Mouse (Mus musculus) heart, adult 9 months (tissue): ENCODE results near the gene Tas1r3.

Source experiments
- DNase-seq, 2 experiments: peaks; one replicate each; pipeline ENCODE4 v3.0.0; 2022; ENCODE audit warnings: low spot score in 2 of 2

Gene Tas1r3

GRCm38 (mm10) chr4:155863001-155863400 lies at the start of gene Tas1r3:
Tas1r3 (minus strand) TSS chr4:155863362.
- no peak for DNase-seq

GRCm38 (mm10) chr4:155908751-155909150 lies 45.6 kb upstream of the Tas1r3 start:
- DNase-seq: peak in 1 of 2 experiments; percentile 4

GRCm38 (mm10) chr4:155908281-155908680 lies 45.1 kb upstream of the Tas1r3 start:
- no peak for DNase-seq

GRCm38 (mm10) chr4:155907003-155907402 lies 43.8 kb upstream of the Tas1r3 start:
- no peak for DNase-seq

- DNase-seq: no peak
Observed at GRCm38 (mm10) chr4:155906125-155906524, 43.0 kb upstream of the Tas1r3 start.

GRCm38 (mm10) chr4:155905634-155906033 lies 42.5 kb upstream of the Tas1r3 start:
- no peak for DNase-seq

- peak in 1 of 2 experiments; percentile 0 for DNase-seq
Observed at GRCm38 (mm10) chr4:155904318-155905102, 41.3 kb upstream of the Tas1r3 start.

GRCm38 (mm10) chr4:155903246-155903645 lies 40.1 kb upstream of the Tas1r3 start:
- DNase-seq: peak in 1 of 2 experiments; percentile 0

- peak; percentile 32 to 47 for DNase-seq
Observed at GRCm38 (mm10) chr4:155901205-155901604, 38.0 kb upstream of the Tas1r3 start.

- no peak for DNase-seq
Observed at GRCm38 (mm10) chr4:155899355-155899754, 36.2 kb upstream of the Tas1r3 start.

- no peak for DNase-seq
Observed at GRCm38 (mm10) chr4:155898318-155898717, 35.2 kb upstream of the Tas1r3 start.

GRCm38 (mm10) chr4:155896461-155896860 lies 33.3 kb upstream of the Tas1r3 start:
- DNase-seq: peak in 1 of 2 experiments; percentile 2

GRCm38 (mm10) chr4:155895826-155896225 lies 32.7 kb upstream of the Tas1r3 start:
- peak in 1 of 2 experiments; percentile 19 for DNase-seq

GRCm38 (mm10) chr4:155895216-155895615 lies 32.1 kb upstream of the Tas1r3 start:
- peak; percentile 78 to 79 for DNase-seq

- peak; percentile 88 to 89 for DNase-seq
Observed at GRCm38 (mm10) chr4:155894311-155894881, 31.2 kb upstream of the Tas1r3 start.

- DNase-seq: peak in 1 of 2 experiments; percentile 10
Observed at GRCm38 (mm10) chr4:155893212-155893690, 30.1 kb upstream of the Tas1r3 start.

GRCm38 (mm10) chr4:155892438-155893211 lies 29.5 kb upstream of the Tas1r3 start:
- DNase-seq: no peak

GRCm38 (mm10) chr4:155892017-155892416 lies 28.9 kb upstream of the Tas1r3 start:
- DNase-seq: peak; percentile 74 to 83

GRCm38 (mm10) chr4:155891551-155892001 lies 28.4 kb upstream of the Tas1r3 start, which contains the start of the genes Pusl1 and Acap3:
Pusl1 (minus strand) TSS chr4:155891781.
Acap3 (plus strand) TSS chr4:155891822.
- DNase-seq: peak; percentile 93 to 96

GRCm38 (mm10) chr4:155891011-155891471 lies 27.9 kb upstream of the Tas1r3 start:
- DNase-seq: no peak

- DNase-seq: no peak
Observed at GRCm38 (mm10) chr4:155889316-155889715, 26.2 kb upstream of the Tas1r3 start.

GRCm38 (mm10) chr4:155888181-155888580 lies 25.0 kb upstream of the Tas1r3 start:
- DNase-seq: no peak
